Mouse (Mus musculus) forebrain, embryonic 15.5 days (tissue): ENCODE results near the gene Lta. TPM values are rescaled to one million over a fixed set of nuclear protein-coding genes. Genes with fewer than 3 reads are reported as not detected.

Source experiments
- ATAC-seq: fragments of 200-750 bp; cut with Nextera tagmentation; replicated peaks from 2 replicates; pipeline ENCODE4 v1.8.0; 2017; ENCODE audit warnings: mild to moderate bottlenecking, moderate TSS enrichment, moderate library complexity
- H3K27ac ChIP-seq: fragments of 300-500 bp; sonication (generic); replicated peaks from 2 replicates; pipeline ENCODE4 v1.5.1; 2015; ENCODE audit warnings: mild to moderate bottlenecking, inconsistent platforms
- H3K27me3 ChIP-seq: fragments of 300-500 bp; sonication (generic); 2 replicates; pipeline ENCODE4 v1.6.1; 2015; ENCODE audit warnings: inconsistent platforms
- H3K36me3 ChIP-seq: fragments of 300-500 bp; sonication (generic); 2 replicates; pipeline ENCODE4 v1.6.1; 2015; ENCODE audit warnings: mild to moderate bottlenecking, inconsistent platforms
- H3K4me1 ChIP-seq: fragments of 300-500 bp; sonication (generic); 2 replicates; pipeline ENCODE4 v1.6.1; 2015; ENCODE audit warnings: inconsistent platforms
- H3K4me2 ChIP-seq: fragments of 300-500 bp; sonication (generic); replicated peaks from 2 replicates; pipeline ENCODE4 v1.6.1; 2015; ENCODE audit warnings: mild to moderate bottlenecking, inconsistent platforms
- H3K4me3 ChIP-seq: fragments of 300-500 bp; sonication (generic); 2 replicates; pipeline ENCODE4 v1.5.1; 2015; ENCODE audit warnings: mild to moderate bottlenecking, inconsistent platforms
- H3K9ac ChIP-seq: fragments of 300-500 bp; sonication (generic); replicated peaks from 2 replicates; pipeline ENCODE4 v1.6.1; 2015; ENCODE audit warnings: mild to moderate bottlenecking, inconsistent platforms
- H3K9me3 ChIP-seq: fragments of 300-500 bp; sonication (generic); 2 replicates; pipeline ENCODE4 v1.6.1; 2016; ENCODE audit warnings: inconsistent platforms
- WGBS: fragments of 180-500 bp; shearing (Covaris S2); methylation state at CpG from one replicate; pipeline ENCODE4 v1.1.7; 2015; ENCODE audit warnings: mixed read lengths; 5-methylcytosine and 5-hydroxymethylcytosine counted together
- polyA plus RNA-seq: library from polyadenylated mRNA; unstranded; fragments of >200 nt; fragmentation: Nextera tagmentation; extraction: Ambion mirVana; gene quantifications from 2 replicates; pipeline ENCODE4 v1.2.1, GENCODE M21; 2015

The Lta gene
- 0.36 TPM in 1 of 2 replicates, not detected in the other for polyA plus RNA-seq

GRCm38 (mm10) chr17:35204494-35205379 lies at the start of gene Lta:
Gene Lta (minus strand): TSS chr17:35205351.
- Histone ChIP-seq H3K27me3 (0 out of 2 replicates have a peak, but pooled peaks cover 3% of the 10 kb centered on the region), H3K9me3 (no peaks in the 10 kb centered on the region), H3K4me1 (no peaks in the 10 kb centered on the region), H3K27ac (no peak within 1 kb of the TSS), H3K4me2 (no peak within 1 kb of the TSS), H3K36me3 (no peaks in the 10 kb centered on the region), H3K4me3 (no peak within 1 kb of the TSS), H3K9ac (0 out of 2 replicates have a peak within 1 kb of the TSS, but pooled peaks have one; percentile 1)
- WGBS: 28% methylated on average over 20 of the region's 20 CpGs
- no peak for ATAC-seq

DNA sequence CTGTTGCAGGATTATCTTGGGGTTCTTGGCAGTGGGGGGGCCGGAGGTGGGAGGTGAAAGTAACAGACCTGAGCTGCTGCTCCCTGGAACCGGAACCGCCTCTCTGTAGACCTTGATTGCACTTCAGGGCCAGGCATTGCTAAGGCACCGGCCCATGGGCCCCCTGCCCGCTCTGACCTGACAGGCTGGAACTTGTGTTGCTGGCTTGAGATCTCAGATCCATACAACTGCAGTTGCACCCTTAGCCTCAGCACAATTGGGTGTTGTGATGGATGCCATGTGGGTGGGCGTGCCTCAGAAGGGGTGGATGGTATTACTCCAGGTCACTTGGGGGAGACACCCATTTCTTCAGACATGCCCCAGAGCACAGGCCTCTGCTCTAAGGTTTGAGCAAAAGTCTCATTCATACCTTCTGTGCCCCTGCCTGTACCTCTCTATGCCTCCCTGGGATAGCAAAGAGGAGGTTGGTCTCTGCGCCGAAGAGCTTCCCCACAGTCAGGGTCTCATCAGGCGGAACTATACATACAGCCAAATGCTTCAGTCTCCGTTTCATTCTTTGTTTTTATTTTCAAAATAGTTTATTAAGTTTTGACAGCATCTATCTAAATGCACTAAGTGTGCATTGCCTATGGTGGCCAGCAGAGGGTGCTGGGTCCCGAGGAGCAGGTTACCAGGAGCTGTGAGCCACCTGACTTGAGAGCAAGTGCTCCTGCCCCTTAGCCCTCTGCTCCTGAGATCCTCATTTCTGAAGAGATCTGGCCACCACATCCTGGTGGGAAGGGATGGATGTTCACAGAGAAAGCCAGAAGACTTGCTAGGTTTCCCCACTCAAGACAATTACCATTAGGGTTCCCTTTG lies 49.3 kb upstream of the Lta start:
- WGBS: 52% methylated on average over 11 of the region's 11 CpGs
- ATAC-seq: peak; percentile 29
- Histone ChIP-seq H3K4me2 (no peak overlapping the region), H3K9me3 (no peaks in the 10 kb centered on the region), H3K36me3 (peaks cover 49% of the 10 kb centered on the region), H3K9ac (no peak overlapping the region), H3K27ac (no peak overlapping the region), H3K4me3 (no peak overlapping the region), H3K4me1 (0 out of 2 replicates have a peak, but pooled peaks cover 4% of the 10 kb centered on the region), H3K27me3 (no peaks in the 10 kb centered on the region)

DNA sequence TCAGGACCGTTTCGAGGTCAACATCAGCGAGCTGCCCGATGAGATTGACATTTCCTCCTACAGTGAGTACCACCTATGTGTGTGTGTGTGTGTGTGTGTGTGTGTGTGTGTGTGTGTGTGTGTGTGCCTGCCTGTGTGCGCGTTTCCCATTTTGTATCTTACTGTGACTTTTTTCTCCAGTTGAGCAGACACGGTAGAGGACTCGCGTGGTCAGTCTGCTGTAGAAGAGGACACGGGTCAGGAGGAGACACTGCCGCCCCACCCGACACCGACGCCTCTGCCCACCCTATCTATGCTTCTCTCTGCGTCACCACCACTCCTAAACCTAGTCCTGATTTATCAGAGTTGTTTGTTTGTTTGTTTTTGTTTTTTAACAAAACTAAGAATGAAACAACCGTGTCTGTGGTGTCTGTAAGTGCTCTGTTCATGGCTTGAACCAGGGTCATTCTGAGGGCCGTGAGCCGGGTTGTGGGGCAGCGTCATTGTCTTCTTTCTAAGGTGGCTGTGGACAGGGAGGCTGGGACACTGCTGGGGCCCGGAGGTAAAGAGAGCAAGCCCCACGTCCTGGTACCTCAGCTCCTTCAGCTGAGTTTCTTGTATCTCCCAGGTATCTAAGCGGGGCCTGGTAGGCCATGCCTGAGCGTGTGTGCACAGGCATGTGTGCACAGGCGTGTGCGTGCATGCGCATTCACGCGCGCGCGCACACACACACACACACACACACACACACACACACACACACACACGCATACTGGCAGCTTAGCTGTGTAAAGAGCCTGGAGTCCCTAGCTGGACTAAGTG lies 48.3 kb upstream of the Lta start:
- H3K4me2 ChIP-seq: no peak overlapping the region
- WGBS: 84% methylated on average over 32 of the region's 32 CpGs
- no peaks in the 10 kb centered on the region for H3K9me3 ChIP-seq
- peaks cover 59% of the 10 kb centered on the region for H3K36me3 ChIP-seq
- no peak overlapping the region for H3K4me3 ChIP-seq
- no peaks in the 10 kb centered on the region for H3K27me3 ChIP-seq
- ATAC-seq: peak; percentile 3; the same call in 1 of the 2 replicates
- H3K4me1 ChIP-seq: 0 out of 2 replicates have a peak, but pooled peaks cover 4% of the 10 kb centered on the region
- no peak overlapping the region for H3K9ac ChIP-seq
- H3K27ac ChIP-seq: no peak overlapping the region

GRCm38 (mm10) chr17:35252619-35253292 lies 47.6 kb upstream of the Lta start:
- H3K4me3 ChIP-seq: no peak overlapping the region
- H3K9ac ChIP-seq: no peak overlapping the region
- H3K9me3 ChIP-seq: no peaks in the 10 kb centered on the region
- no peak overlapping the region for H3K4me2 ChIP-seq
- H3K27ac ChIP-seq: no peak overlapping the region
- 0 out of 2 replicates have a peak, but pooled peaks cover under 1% of the 10 kb centered on the region for H3K4me1 ChIP-seq
- H3K36me3 ChIP-seq: peaks cover 66% of the 10 kb centered on the region
- 84% methylated on average over 18 of the region's 18 CpGs for WGBS
- H3K27me3 ChIP-seq: no peaks in the 10 kb centered on the region
- ATAC-seq: no peak

- H3K27ac ChIP-seq: no peak overlapping the region
- H3K4me1 ChIP-seq: peaks cover 4% of the 10 kb centered on the region
- no peaks in the 10 kb centered on the region for H3K27me3 ChIP-seq
- H3K4me2 ChIP-seq: no peak overlapping the region
- H3K9me3 ChIP-seq: no peaks in the 10 kb centered on the region
- H3K4me3 ChIP-seq: no peak overlapping the region
- H3K36me3 ChIP-seq: peaks cover 74% of the 10 kb centered on the region
- no peak overlapping the region for H3K9ac ChIP-seq
- 79% methylated on average over 5 of the region's 5 CpGs for whole genome bisulfite sequencing
- ATAC-seq: no peak
Measured at GRCm38 (mm10) chr17:35251981-35252380, 46.8 kb upstream of the Lta start.

DNA sequence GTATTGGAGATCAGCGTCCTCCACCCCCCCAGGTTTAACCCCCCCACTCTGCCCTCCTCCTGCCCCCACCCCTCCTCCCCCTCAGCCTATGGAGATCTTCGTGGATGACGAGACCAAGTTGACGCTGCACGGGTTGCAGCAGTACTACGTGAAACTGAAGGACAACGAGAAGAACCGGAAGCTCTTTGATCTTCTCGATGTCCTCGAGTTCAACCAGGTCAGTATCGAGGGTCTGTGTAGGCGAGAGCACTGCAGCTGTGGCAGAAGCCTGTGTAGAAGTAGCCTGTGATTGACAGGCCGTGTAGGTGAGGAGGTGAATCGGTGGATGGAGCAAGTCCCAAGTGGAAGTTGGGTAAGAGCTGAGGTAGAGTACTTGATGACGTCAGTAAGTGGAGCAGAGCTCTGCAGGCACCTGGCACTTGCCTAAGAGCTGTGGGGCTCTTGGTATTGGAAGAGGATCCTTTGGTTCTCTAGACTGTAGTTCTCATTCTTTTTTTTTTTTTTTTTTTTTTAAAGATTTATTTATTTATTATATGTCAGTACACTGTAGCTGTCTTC lies 46.1 kb upstream of the Lta start:
- WGBS: 81% methylated on average over 15 of the region's 15 CpGs
- H3K27ac ChIP-seq: no peak overlapping the region
- 0 out of 2 replicates have a peak, but pooled peaks have one; percentile 8 for ATAC-seq
- no peak overlapping the region for H3K4me2 ChIP-seq
- H3K4me1 ChIP-seq: peaks cover 12% of the 10 kb centered on the region
- H3K9ac ChIP-seq: no peak overlapping the region
- H3K36me3 ChIP-seq: peaks cover 81% of the 10 kb centered on the region
- H3K4me3 ChIP-seq: no peak overlapping the region
- no peaks in the 10 kb centered on the region for H3K9me3 ChIP-seq
- no peaks in the 10 kb centered on the region for H3K27me3 ChIP-seq

- no peak overlapping the region for H3K9ac ChIP-seq
- H3K4me3 ChIP-seq: no peak overlapping the region
- 95% methylated on average over 3 of the region's 3 CpGs for WGBS
- no peak for ATAC-seq
- no peaks in the 10 kb centered on the region for H3K27me3 ChIP-seq
- no peak overlapping the region for H3K27ac ChIP-seq
- H3K4me1 ChIP-seq: peaks cover 19% of the 10 kb centered on the region
- no peaks in the 10 kb centered on the region for H3K9me3 ChIP-seq
- peaks cover 87% of the 10 kb centered on the region for H3K36me3 ChIP-seq
- no peak overlapping the region for H3K4me2 ChIP-seq
Measured at GRCm38 (mm10) chr17:35250348-35251120, 45.4 kb upstream of the Lta start.

- H3K9ac ChIP-seq: no peak overlapping the region
- H3K27me3 ChIP-seq: no peaks in the 10 kb centered on the region
- no peak overlapping the region for H3K27ac ChIP-seq
- WGBS: 88% methylated on average over 19 of the region's 19 CpGs
- H3K4me2 ChIP-seq: no peak overlapping the region
- no peak for ATAC-seq
- H3K36me3 ChIP-seq: peaks cover 96% of the 10 kb centered on the region
- no peaks in the 10 kb centered on the region for H3K9me3 ChIP-seq
- no peak overlapping the region for H3K4me3 ChIP-seq
- peaks cover 28% of the 10 kb centered on the region for H3K4me1 ChIP-seq
Measured at GRCm38 (mm10) chr17:35249451-35250197, 44.5 kb upstream of the Lta start.

GRCm38 (mm10) chr17:35248986-35249385 lies 43.8 kb upstream of the Lta start:
- Histone ChIP-seq H3K27ac (no peak overlapping the region), H3K4me2 (no peak overlapping the region), H3K4me3 (no peak overlapping the region), H3K9ac (no peak overlapping the region), H3K27me3 (no peaks in the 10 kb centered on the region), H3K36me3 (peaks cover 97% of the 10 kb centered on the region), H3K4me1 (peaks cover 34% of the 10 kb centered on the region), H3K9me3 (no peaks in the 10 kb centered on the region)
- WGBS: 88% methylated on average over 14 of the region's 14 CpGs
- no peak for ATAC-seq

- ATAC-seq: no peak
- H3K9ac ChIP-seq: no peak overlapping the region
Measured at GRCm38 (mm10) chr17:35247144-35247543, 42.0 kb upstream of the Lta start.

More at GRCm38 (mm10) chr17:35247144-35247543, 42.0 kb upstream of the Lta start:
- Histone ChIP-seq H3K4me2 (no peak overlapping the region), H3K36me3 (peaks cover 86% of the 10 kb centered on the region), H3K27me3 (no peaks in the 10 kb centered on the region), H3K4me3 (no peak overlapping the region), H3K9me3 (no peaks in the 10 kb centered on the region), H3K27ac (no peak overlapping the region), H3K4me1 (peaks cover 42% of the 10 kb centered on the region)
- WGBS: 78% methylated on average over 7 of the region's 7 CpGs
